ENCODE assay signal across 11 mouse cellular contexts in genomic region chr11:54961164-54961850, GRCm38 (mm10). TPM values are rescaled to one million over a fixed set of nuclear protein-coding genes. Genes with fewer than 3 reads are reported as not detected.
DNase-seq lines count a peak whose midpoint lies in the region; ATAC-seq and TF ChIP-seq lines count a peak whose summit lies in the region.
"Had no signal": no experiment of that assay in that cellular context is flagged by ENCODE, and none has a peak within 500 bp of the region (broad histone marks: within the 10 kb centered on the region; RNA-seq: fewer than 3 reads in every experiment).

No protein-coding gene starts in this region.

- 0 out of 2 replicates have a peak, but pooled peaks have one; percentile 8 for ATAC-seq in liver, postnatal 0 days
- no peak for ATAC-seq in liver, embryonic 11.5 days (replicated peaks; ENCODE audit: low FRiP score)
- no peak for ATAC-seq in embryonic facial prominence, embryonic 14.5 days (ENCODE audit: low read depth)
- ATAC-seq: forebrain, embryonic 15.5 days had no signal

- H3K4me1 ChIP-seq in liver, postnatal 0 days (ENCODE audit: insufficient read depth), result peaks cover 29% of the 10 kb centered on the region
- peaks cover 10% of the 10 kb centered on the region for H3K4me1 ChIP-seq in liver, embryonic 11.5 days (replicated peaks; ENCODE audit: control insufficient read depth, insufficient read depth, low read length)
- no peaks in the 10 kb centered on the region for H3K4me1 ChIP-seq in embryonic facial prominence, embryonic 14.5 days (ENCODE audit: control insufficient read depth, insufficient read depth, low read length)
- peaks cover 39% of the 10 kb centered on the region for H3K4me1 ChIP-seq in small intestine, adult 2 months (ENCODE audit: control insufficient read depth, insufficient read depth, insufficient read length, low read length)
- H3K4me1 ChIP-seq: forebrain, embryonic 15.5 days had no signal

- no peak overlapping the region for H3K9ac ChIP-seq in liver, postnatal 0 days (replicated peaks)
- H3K9ac ChIP-seq in liver, embryonic 11.5 days (ENCODE audit: low read depth, low read length), result no peak overlapping the region
- H3K9ac ChIP-seq in embryonic facial prominence, embryonic 14.5 days (ENCODE audit: low read depth, low read length), result no peak overlapping the region
- H3K9ac ChIP-seq: forebrain, embryonic 15.5 days had no signal

- TF ChIP-seq POLR2A in small intestine, adult 2 months (IDR thresholded peaks at IDR 0.05; ENCODE audit: low read depth, low read length), result no peak

- TF ChIP-seq EP300 in liver, postnatal 0 days (IDR thresholded peaks at IDR 0.05; ENCODE audit: low read depth), result no peak

- H3K36me3 ChIP-seq in liver, postnatal 0 days (replicated peaks; ENCODE audit: insufficient read depth, low read length), result no peaks in the 10 kb centered on the region
- no peaks in the 10 kb centered on the region for H3K36me3 ChIP-seq in liver, embryonic 11.5 days (ENCODE audit: control insufficient read depth, insufficient read depth, low read length)
- no peaks in the 10 kb centered on the region for H3K36me3 ChIP-seq in embryonic facial prominence, embryonic 14.5 days (ENCODE audit: control insufficient read depth, insufficient read depth, low read length)
- H3K36me3 ChIP-seq in small intestine, adult 2 months (ENCODE audit: control insufficient read depth, insufficient read depth, low read length), result no peaks in the 10 kb centered on the region
- H3K36me3 ChIP-seq: forebrain, embryonic 15.5 days had no signal

- no peak overlapping the region for H3K4me2 ChIP-seq in liver, postnatal 0 days (ENCODE audit: low read depth, low read length)
- H3K4me2 ChIP-seq in liver, embryonic 11.5 days, result no peak overlapping the region
- H3K4me2 ChIP-seq in embryonic facial prominence, embryonic 14.5 days (ENCODE audit: low read depth, low read length), result peak overlapping the region; percentile 39; the same call in 1 of the 2 replicates
- H3K4me2 ChIP-seq: forebrain, embryonic 15.5 days had no signal

- no peaks in the 10 kb centered on the region for H3K9me3 ChIP-seq in liver, postnatal 0 days (ENCODE audit: low read length)
- H3K9me3 ChIP-seq in liver, embryonic 11.5 days (ENCODE audit: control insufficient read depth, low read length), result no peaks in the 10 kb centered on the region
- H3K9me3 ChIP-seq in embryonic facial prominence, embryonic 14.5 days (ENCODE audit: control insufficient read depth, low read length), result no peaks in the 10 kb centered on the region
- H3K9me3 ChIP-seq: forebrain, embryonic 15.5 days had no signal

- no peaks in the 10 kb centered on the region for H3K27me3 ChIP-seq in liver, postnatal 0 days (ENCODE audit: insufficient read depth, low read length)
- H3K27me3 ChIP-seq in liver, embryonic 11.5 days (replicated peaks; ENCODE audit: control insufficient read depth, insufficient read depth, low read length), result no peaks in the 10 kb centered on the region
- no peaks in the 10 kb centered on the region for H3K27me3 ChIP-seq in embryonic facial prominence, embryonic 14.5 days (replicated peaks; ENCODE audit: control insufficient read depth, insufficient read depth, low read length)
- no peaks in the 10 kb centered on the region for H3K27me3 ChIP-seq in small intestine, adult 2 months (ENCODE audit: control insufficient read depth, insufficient read depth, low read length)
- H3K27me3 ChIP-seq: forebrain, embryonic 15.5 days had no signal

- TF ChIP-seq CTCF in liver, postnatal 0 days (IDR thresholded peaks at IDR 0.05; ENCODE audit: low read depth), result no peak
- TF ChIP-seq CTCF in small intestine, adult 2 months (IDR thresholded peaks at IDR 0.05; ENCODE audit: extremely low read depth, insufficient read length, insufficient replicate concordance, low read depth, low read length), result no peak

- no peak overlapping the region for H3K4me3 ChIP-seq in liver, postnatal 0 days (ENCODE audit: low read depth, low read length)
- H3K4me3 ChIP-seq in liver, embryonic 11.5 days (ENCODE audit: low read depth, low read length), result no peak overlapping the region
- no peak overlapping the region for H3K4me3 ChIP-seq in embryonic facial prominence, embryonic 14.5 days (ENCODE audit: low read depth, low read length)
- H3K4me3 ChIP-seq in small intestine, adult 2 months (ENCODE audit: low read depth, low read length), result peak overlapping the region; percentile 11
- H3K4me3 ChIP-seq: forebrain, embryonic 15.5 days had no signal

- 58% methylated on average over 6 of the region's 6 CpGs for WGBS in liver, postnatal 0 days (ENCODE audit: insufficient replicate concordance)
- WGBS in liver, embryonic 11.5 days, result 66% methylated on average over 6 of the region's 6 CpGs
- 77% methylated on average over 6 of the region's 6 CpGs for WGBS in embryonic facial prominence, embryonic 14.5 days
- 46% methylated on average over 6 of the region's 6 CpGs for WGBS in small intestine, adult 2 months

- DNase-seq in adrenal gland, postnatal 14 days, result peak; percentile 44
- no peak for DNase-seq in adrenal gland, postnatal 4 days (ENCODE audit: low spot score in 2 of 2)
- DNase-seq in liver, postnatal 0 days, result no peak
- DNase-seq in liver, embryonic 11.5 days (ENCODE audit: low spot score), result no peak
- DNase-seq in embryonic facial prominence, embryonic 14.5 days (ENCODE audit: low spot score), result no peak
- DNase-seq in layer of hippocampus, postnatal 10 days (ENCODE audit: low spot score in 2 of 2), result no peak
- DNase-seq in natural killer cell, adult 2 months (ENCODE audit: low spot score in 2 of 2), result no peak
- DNase-seq: lung, adult 18-20 months; thymus, postnatal 4 days had no signal

- H3K27ac ChIP-seq in liver, postnatal 0 days (ENCODE audit: low read depth), result 0 out of 2 replicates have a peak overlapping the region, but pooled peaks have one; percentile 1
- no peak overlapping the region for H3K27ac ChIP-seq in liver, embryonic 11.5 days (ENCODE audit: low read depth, low read length)
- H3K27ac ChIP-seq in embryonic facial prominence, embryonic 14.5 days (replicated peaks; ENCODE audit: low read depth, low read length), result no peak overlapping the region
- peak overlapping the region; percentile 25 for H3K27ac ChIP-seq in small intestine, adult 2 months (ENCODE audit: insufficient read depth, low read depth, low read length)
- H3K27ac ChIP-seq: forebrain, embryonic 15.5 days had no signal

RNA-seq across cellular contexts. Expression of gene Tnip1, which starts 1.4 kb away (rescaled TPM):
- total RNA-seq in adrenal gland, postnatal 14 days (2021), result 53.8 and 74.2 TPM in 2 replicates
- 10 to 100 TPM; 73.4 to 75.0 TPM for total RNA-seq in adrenal gland, postnatal 4 days (2021)
- 5.2 and 5.3 TPM in 2 replicates for polyA plus RNA-seq in liver, postnatal 0 days (2015; fragmentation: Nextera tagmentation; extraction: Ambion mirVana)
- 11.4 and 12.1 TPM in 2 replicates for polyA plus RNA-seq in liver, embryonic 11.5 days (2014; fragmentation: Nextera tagmentation; extraction: Ambion mirVana)
- 20.4 and 21.0 TPM in 2 replicates for polyA plus RNA-seq in embryonic facial prominence, embryonic 14.5 days (2014; fragmentation: Nextera tagmentation; extraction: Ambion mirVana)
- polyA plus RNA-seq in small intestine, adult 2 months (2012; rRNA removed), result 47.9 and 122 TPM in 2 replicates
- 10 to 100 TPM; 29.0 to 32.2 TPM for total RNA-seq in layer of hippocampus, postnatal 10 days (2021)

RNA-seq across cellular contexts. Expression of gene Gpx3, which starts 59.1 kb away (rescaled TPM):
- 308 and 532 TPM in 2 replicates for total RNA-seq in adrenal gland, postnatal 14 days (2021)
- total RNA-seq in adrenal gland, postnatal 4 days (2021), result 100 to 1,000 TPM in 1 of 2 experiments, 10 to 100 TPM in 1; 33.8 to 163 TPM
- 29.7 and 30.4 TPM in 2 replicates for polyA plus RNA-seq in liver, postnatal 0 days (2015; fragmentation: Nextera tagmentation; extraction: Ambion mirVana)
- polyA plus RNA-seq in liver, embryonic 11.5 days (2014; fragmentation: Nextera tagmentation; extraction: Ambion mirVana), result 84.0 and 89.6 TPM in 2 replicates
- 67.7 and 89.8 TPM in 2 replicates for polyA plus RNA-seq in embryonic facial prominence, embryonic 14.5 days (2014; fragmentation: Nextera tagmentation; extraction: Ambion mirVana)
- 52.2 and 90.3 TPM in 2 replicates for polyA plus RNA-seq in small intestine, adult 2 months (2012; rRNA removed)
- total RNA-seq in layer of hippocampus, postnatal 10 days (2021), result 1 to 10 TPM; 7.0 to 7.1 TPM

Comparison
In these comparisons a context has a peak if more than half of its experiments do, and no peak if none do; other contexts are left out.
1. H3K27ac ChIP-seq: peak in liver, postnatal 0 days (single experiment) and small intestine, adult 2 months (single experiment); none in liver, embryonic 11.5 days (single experiment) and embryonic facial prominence, embryonic 14.5 days (single experiment).